Mouse (Mus musculus) cerebellum, adult 18-20 months (tissue): ENCODE results near the gene Fam83e.

ENCODE experiments used
- DNase-seq, 2 experiments: peaks; one replicate each; pipeline ENCODE4 v3.0.0; 2021

Fam83e gene

GRCm38 (mm10) chr7:45741308-45741707 lies 20.3 kb downstream of the Fam83e start:
- DNase-seq, result no peak

DNA sequence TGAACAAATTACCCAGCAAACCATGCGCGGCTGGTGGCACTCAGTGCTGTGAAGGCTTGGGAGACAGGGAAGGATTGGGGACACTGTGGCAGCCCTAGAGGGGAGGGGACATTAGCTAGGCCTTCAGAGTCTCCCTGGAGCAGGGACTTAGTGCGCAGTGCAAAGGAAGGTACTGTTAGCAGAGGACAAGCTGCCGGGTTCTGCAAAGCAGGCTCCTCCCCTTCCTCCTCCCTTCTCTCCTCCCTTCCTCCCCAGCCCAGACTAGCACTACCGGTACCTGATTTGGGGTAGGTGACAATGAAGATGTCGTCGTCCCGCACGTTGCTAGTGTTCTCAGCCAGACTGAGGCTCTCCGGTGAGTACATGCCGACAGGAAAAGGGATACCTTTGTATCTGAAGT lies 20.8 kb downstream of the Fam83e start:
- DNase-seq, result peak in 1 of 2 experiments; percentile 40

DNA sequence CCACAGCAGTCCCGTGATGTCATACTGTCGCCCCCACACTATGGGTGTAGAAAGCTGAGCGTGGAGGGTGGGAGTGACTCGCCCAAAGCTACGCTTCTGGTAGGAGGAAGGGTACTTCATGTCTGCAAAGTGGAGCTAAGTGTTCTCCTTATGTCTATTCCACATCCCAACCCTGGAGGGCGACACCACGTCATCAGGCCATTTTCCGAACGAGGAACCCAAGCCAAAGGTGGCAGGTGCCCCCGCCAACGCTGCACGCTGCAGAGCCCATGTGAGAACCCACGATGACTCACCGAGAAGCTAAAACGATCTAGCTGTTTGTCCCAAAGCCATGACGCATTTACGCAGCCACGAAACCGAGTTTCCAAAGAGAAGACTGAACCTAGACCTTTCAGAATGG lies 21.3 kb downstream of the Fam83e start:
- peak; percentile 40 to 43 for DNase-seq

DNA sequence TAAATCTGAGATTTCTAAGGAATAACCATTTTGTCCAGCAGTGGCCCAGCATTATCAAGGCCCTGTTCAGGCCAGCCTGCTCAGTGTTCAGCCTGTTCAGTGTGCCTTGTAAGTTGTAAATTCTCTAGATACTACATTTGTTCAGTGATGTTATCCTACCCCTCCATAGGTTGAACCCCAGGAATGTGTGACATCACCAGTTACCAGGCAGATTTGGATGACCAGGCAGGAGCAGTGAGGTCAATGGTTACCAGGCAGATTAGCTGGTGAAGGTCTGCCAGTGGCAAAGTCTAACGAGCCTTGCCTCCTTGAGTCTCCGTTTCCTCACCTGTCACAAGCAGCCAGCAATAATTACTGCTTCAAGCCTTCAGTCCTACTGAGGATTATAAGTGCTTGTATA lies 23.4 kb downstream of the Fam83e start:
- DNase-seq, result peak; percentile 71 to 83

DNA sequence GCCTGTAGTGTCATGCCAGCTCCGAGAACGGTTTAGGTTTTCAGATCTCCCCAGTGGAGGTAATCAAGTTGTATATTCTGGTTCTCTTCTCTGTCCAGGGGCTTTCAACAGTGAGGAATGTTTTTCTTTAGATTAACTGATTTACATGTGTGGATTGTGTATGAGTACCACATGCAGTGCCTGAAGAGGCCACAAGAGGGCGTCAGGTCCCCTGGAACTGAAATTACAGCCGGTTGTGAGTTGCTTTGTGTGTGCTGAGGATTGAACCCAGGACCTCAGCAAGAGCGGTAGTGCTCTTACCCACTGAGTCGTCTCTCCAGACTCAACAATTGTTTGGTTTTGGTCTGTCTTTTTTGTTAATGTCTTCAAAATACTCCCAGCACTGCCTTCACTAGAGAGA lies 25.5 kb downstream of the Fam83e start:
- DNase-seq, result no peak

DNA sequence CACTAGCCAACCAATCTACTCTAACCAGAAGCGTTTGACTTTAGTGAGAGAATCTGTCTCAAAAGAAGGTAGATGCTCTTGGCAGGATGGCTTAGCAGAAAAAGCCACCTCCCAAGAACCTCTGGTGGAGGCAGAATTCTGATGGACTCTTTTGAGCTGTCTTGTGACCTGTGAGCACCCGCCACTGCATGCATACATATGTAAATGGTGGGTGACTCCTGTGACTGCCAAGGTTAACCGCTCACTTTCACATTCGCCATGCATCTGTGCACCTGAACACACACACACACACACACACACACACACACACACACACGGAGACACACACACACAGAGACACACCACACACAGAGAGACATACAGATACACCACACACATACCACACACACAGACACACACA lies 26.4 kb downstream of the Fam83e start:
- DNase-seq, result no peak

DNA sequence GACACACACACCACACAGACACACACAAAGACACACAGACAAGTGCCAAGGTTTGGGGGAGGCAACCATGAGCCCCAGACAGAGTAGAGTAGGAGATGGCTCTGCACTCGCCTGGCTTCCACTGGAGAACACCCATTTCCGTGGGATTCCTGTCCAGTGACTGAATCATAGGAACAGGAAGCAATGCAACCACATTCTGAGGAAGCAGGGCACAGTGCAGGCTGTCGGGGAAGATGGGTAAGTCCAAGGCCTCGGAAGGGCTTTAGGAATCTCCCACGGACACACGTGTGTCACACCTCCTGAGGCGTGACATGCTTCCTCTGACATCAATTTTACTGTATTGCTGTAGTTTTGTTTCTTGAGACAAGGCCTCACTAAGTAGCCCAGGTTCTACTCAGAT lies 27.1 kb downstream of the Fam83e start:
- no peak for DNase-seq

DNA sequence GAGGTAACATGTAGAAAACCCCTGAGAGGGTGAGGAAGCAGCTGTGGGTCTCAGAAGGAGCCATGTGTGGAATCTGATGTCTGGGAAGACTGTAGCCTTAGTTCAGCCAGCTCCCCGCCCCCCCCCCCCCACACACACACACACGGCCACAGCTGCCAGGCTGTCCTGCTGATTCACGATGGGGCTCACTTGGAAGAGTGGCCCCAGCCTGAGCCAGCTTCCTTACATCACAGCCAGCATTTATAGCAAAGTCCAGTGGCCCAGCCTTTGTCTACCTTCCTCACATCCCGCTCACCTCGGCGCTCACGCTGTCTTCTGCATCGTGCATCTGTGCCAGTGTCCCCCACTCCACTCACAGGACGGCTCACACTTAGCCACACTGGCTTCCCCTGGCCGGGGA lies 28.4 kb downstream of the Fam83e start:
- DNase-seq, result no peak

DNA sequence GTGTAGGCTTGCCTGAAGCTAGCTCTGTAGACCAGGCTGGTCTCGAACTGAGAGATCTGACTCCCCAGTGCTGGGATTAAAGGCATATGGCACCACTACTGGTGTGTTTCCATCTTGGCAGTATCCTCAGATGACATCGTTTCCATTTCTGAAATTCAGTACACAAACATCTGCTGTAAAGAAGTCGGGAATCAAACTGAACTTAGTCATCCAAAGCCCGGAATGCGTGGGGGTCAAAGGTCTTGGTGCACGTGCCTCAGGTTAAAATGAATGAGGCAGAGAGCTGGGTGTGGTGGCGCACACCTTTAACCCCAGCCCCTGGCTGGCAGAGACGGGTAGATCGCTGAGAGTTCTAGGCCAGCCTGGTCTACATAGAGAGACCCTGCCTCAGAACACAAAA lies 29.1 kb downstream of the Fam83e start:
- no peak for DNase-seq

DNA sequence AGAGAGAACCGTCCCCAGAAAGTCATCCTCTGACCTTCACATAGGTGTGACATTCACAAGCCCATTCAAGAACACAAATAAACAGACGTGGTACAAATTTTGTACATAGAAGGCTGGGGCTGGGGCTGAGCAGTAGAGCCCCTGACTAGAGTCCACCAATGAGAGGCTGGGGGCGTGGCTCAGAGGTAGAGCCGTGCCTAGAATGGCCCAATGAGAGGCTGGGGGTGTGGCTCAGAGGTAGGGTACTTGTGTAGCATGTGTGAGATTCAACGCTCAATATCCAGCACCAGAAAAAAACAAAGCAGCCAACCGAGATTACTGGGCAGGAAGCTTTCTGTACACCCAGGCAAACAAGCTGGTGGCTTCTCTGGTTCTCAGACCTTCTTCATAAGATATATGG lies 34.7 kb downstream of the Fam83e start:
- no peak for DNase-seq

- peak in 1 of 2 experiments; percentile 8 for DNase-seq
These were observed 38.4 kb downstream of the Fam83e start for GRCm38 (mm10) chr7:45759400-45759799.

- DNase-seq, result no peak
These were observed 39.1 kb downstream of the Fam83e start for GRCm38 (mm10) chr7:45760151-45760550.

DNA sequence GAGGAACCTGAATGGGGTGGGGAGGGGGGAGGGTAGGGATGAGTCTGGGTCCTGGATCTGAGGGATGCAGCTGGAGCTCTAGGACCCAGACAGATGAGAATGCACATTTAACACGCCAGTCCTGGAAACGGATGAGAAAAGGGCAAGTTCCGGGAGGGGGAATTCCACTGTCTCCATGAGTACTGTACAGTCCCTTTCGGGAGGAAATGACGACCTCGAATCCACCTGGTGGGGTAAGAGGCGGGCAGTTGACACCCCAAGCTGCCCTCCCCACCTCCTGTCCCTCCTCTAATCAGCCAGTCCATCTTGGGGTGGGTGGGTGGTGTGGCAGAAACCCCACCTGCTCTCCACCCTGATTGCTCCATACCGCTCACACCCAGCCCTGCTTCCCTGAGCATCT lies 45.0 kb downstream of the Fam83e start:
- DNase-seq, result no peak

GRCm38 (mm10) chr7:45766764-45767163 lies 45.8 kb downstream of the Fam83e start:
- no peak for DNase-seq

GRCm38 (mm10) chr7:45767500-45767899 lies 46.5 kb downstream of the Fam83e start:
- DNase-seq, result no peak

DNA sequence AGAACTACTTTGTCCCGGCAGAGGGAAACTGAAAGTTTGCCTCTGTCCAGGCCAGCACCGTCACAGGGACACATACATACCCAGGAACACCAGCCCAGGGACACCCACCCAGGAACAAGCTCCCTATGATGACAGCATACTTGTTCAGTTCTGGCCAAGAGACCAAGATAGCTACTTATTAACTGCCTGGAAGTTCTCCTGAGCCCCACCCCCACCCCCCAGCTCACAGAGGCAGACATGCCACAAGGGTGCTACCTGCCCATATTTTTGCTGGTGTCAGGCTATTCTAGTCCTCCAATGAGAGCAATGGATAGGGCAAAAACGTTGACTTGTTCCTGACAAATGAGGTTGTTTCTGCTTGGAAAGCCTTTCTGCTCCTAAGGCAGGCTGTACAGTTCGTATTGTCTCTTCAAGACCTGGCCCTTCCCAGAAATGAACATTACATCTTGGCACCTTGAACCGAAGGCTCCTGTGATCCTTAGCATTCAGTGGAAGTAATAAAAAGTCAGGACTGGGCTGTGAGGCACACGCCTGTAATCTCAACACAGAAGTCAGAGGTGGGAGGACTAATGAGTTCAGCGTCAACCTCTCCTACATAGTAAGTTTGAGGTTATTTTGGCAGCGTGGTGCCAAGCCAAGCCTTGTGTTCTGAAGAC lies 49.5 kb downstream of the Fam83e start:
- DNase-seq, result no peak

DNA sequence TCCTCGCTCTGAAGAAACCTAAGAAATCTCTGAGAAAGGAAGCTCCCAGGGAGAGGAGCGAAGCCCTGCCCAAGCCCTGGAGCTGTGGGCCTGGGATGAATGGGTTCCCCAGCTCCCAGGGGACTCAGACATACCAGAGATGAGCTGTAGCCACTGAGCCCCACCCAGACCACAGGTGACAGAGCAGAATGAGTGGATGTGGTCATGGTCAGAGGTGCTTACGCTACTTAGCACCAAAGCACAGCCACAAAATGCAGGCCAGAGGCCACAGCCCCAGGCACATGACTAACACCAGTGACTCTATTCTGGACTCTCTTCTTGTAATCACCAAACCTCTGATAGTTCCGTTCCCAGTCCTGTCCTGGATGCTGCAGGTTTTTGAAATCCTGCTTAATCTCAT lies 50.1 kb downstream of the Fam83e start:
- no peak for DNase-seq

GRCm38 (mm10) chr7:45775237-45775636 lies 54.2 kb downstream of the Fam83e start:
- DNase-seq, result no peak
